Mouse (Mus musculus): ENCODE data around the gene Mettl23.

Mettl23 gene

DNA sequence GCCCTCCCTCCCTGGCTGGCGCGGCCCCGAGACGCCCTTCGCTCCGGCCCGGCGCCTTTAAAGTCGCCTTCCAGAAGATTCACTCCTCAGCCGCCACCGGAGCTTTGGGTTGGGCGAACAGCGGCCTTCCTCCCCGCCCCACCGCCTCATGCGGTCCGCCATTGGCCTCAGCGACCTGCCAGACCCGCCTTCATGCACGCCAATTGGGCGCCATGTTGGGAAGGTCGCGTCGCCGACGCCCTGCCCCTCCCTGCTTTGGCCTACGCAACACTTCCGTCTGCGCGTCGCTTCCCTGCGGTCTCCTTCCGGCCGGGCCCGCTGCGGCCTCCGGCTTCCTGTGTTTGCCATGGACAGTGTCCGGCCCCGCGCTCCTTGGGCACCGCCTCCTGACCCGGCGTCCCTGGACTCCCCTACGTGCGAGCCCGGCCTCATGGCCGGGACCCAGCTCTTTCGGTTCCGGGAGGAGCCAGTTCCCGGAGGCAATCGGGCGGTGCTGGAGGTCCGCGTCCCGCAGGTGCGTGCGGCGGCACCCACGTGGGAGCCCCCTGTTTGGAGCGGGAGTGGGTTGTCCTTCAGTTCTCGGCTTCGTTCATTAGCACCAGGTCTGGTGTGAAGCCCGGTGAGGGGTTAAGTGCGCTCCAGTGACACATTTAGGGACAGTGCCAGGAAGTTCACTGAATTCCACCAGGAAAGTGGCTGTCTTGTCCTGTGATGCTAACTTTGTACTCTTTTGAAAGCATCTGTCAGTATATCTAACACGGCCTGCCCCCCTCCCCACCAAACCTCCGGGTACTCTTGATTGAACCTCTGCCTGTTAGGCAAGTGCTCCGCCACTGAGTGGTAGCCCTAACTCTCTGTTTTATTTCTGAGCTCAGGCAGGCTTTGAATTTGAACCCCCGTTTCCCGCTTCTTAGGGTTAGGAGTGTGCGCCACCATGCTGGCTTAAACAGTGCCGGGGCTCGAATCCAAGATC lies at the start of gene Mettl23, which contains the start of gene Jmjd6:
Mettl23 (plus strand) TSS at position 18 of the 973 bp plus-strand sequence.
Jmjd6 (minus strand) TSS at position 189 of the 973 bp plus-strand sequence.
- DNase-seq = peak; percentile 97 to 99

DNA sequence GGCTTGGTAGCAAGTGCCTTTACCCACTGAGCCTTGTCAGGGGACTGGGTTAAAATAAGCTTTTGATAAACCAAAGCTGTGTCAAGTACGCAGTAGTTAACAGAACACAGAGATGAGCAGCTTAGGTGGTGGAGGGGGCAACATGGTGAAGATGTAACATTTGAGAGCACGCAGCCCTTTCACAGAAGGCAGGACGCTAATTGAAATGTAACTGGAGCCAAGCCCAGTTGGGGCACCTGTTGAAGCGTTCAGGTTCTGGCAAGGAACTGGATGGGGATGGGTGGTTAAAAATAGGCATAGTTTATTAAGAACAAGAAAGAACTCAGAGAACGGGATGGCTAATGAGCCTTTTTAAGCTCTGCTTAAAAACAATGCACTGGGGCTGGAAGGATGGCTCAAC lies 43.7 kb upstream of the Mettl23 start:
- DNase-seq = no peak

GRCm38 (mm10) chr11:116801106-116801505 lies 42.0 kb upstream of the Mettl23 start:
- DNase-seq = peak in 1 of 2 experiments; percentile 40

DNA sequence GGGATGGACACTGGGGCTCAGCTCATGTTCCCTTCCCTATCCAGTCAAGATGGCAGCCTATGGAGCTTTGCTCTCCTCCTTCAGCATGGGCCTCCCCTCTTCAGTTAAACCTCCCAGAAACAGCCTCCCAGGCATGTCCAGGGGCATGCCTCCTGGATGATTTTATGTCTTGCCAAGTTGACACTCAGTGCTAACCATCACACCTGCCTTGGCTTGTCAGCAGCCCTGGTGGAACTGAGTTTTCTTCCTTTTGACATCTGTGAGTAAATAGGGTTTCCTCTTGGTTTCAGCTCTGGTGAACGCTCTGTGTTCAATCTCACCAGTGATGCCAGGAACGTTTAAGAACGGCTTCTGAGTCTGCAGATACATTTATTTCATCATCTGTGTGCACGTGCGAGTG lies 40.4 kb upstream of the Mettl23 start:
- no peak for DNase-seq

DNA sequence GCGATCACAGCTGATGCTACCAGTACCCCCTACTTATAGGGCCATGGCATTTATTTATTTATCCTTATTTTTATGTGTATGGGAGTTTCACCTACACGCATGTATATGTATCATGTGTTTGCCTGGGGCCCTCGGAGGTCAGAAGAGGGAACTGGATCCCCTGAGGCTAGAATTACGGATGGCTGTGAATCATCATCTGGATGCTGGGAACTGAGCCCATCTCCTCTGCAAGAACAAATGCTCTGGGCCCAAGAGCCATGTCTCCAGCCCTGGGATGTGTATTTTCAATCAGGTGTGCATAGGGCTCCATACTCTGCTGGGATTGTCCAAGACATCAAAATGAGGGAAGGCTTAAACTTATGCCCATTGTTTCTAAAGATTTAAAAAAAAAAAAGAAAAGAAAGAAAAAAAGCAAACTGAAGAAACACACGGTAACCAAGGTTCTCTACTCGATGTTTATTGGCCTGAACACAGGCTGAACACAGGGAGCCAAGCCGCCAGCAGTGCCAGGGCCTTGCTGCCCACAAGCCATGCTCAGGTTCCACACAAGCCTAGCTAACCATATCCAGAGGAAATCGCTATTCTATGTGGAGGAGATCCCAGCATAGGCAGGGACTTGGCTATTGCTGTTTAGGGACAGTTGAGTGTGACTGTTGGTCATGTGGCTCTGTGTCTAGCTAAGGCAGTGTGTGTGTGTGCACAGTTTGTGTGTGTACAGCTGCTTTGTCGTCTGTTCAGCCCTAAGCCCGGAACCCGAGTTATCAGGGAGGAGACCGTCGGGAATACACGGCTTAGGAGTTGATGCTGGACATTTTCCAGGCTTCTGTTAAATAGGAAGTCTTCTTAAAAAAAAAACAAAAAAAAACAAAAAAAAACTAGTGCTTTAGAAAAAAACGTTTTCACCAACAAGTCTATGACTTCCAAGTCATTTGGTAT lies 36.7 kb upstream of the Mettl23 start:
- peak in 1 of 2 experiments; percentile 37 for DNase-seq

- DNase-seq = peak in 1 of 2 experiments; percentile 50
Observed at GRCm38 (mm10) chr11:116807116-116807515, 36.0 kb upstream of the Mettl23 start.

DNA sequence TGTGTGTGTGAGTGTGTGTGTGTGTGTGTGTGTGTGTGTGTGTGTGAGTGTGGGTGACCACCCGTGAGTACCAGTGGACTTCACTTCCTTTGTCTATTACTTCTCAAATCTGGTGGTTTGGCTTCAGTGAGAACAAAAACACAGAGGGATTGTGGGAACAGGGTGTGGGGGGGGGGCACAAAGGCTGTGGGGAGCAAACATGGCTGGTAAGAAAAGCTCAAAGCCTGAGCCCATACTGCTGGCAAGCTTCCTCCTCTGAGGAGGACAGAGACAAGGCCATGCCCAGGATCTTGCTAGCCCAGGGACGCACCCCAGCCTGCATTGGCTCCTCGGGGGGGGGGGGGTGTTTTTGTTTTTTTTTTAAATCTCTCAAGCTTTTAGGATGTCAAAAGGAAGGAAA lies 35.6 kb upstream of the Mettl23 start:
- DNase-seq = no peak

- DNase-seq = peak; percentile 90 to 93
Observed at GRCm38 (mm10) chr11:116807938-116808606, 35.0 kb upstream of the Mettl23 start.

DNA sequence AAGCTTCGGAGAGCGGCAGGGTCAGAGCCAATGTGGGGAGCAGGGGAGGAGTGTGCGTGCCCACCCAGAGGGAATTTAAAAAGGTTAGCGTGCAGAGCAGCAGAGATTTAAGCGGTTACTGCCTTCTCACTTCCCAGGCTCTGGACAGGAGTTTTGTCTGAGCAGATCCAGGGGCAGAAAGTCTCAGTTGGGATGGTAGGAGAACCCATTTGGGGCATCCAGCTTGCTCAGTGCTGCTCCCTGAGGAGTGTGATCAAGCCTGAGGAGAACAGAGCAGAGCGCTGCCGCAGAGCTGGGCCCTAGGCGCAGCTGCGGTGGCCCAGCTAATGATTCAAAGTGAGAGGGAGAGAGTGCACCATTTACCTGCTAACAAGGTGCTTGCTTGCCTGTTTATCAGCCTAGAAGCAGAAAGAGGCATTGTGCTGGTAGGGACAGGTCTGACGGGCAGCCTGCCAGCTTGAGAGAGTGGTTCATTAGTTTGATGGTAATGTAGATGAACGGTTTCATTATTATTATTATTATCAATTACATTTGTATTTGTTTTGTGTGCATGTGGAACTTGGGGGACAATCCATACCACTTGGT lies 34.2 kb upstream of the Mettl23 start:
- no peak for DNase-seq

DNA sequence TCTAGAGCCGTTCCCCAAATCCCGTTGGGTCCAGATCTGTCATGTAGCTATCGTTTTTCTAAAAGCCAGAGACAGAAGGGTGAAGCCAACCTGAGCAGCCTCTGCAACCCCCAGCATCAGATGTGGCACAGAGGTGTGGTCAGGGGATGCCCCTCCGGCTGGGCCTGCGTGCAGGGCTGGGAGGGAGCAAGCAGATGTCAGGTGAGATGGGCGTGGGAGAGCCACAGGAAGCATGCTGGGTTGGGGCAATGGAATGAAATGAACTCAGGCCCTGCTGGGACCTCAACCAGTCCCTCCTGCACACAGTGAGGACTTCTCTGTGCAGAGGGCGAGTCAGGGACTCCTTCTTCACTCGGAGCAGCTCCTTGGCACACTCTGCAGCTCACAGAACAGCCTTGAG lies 33.6 kb upstream of the Mettl23 start:
- no peak for DNase-seq

GRCm38 (mm10) chr11:116810528-116810927 lies 32.5 kb upstream of the Mettl23 start:
- no peak for DNase-seq

DNA sequence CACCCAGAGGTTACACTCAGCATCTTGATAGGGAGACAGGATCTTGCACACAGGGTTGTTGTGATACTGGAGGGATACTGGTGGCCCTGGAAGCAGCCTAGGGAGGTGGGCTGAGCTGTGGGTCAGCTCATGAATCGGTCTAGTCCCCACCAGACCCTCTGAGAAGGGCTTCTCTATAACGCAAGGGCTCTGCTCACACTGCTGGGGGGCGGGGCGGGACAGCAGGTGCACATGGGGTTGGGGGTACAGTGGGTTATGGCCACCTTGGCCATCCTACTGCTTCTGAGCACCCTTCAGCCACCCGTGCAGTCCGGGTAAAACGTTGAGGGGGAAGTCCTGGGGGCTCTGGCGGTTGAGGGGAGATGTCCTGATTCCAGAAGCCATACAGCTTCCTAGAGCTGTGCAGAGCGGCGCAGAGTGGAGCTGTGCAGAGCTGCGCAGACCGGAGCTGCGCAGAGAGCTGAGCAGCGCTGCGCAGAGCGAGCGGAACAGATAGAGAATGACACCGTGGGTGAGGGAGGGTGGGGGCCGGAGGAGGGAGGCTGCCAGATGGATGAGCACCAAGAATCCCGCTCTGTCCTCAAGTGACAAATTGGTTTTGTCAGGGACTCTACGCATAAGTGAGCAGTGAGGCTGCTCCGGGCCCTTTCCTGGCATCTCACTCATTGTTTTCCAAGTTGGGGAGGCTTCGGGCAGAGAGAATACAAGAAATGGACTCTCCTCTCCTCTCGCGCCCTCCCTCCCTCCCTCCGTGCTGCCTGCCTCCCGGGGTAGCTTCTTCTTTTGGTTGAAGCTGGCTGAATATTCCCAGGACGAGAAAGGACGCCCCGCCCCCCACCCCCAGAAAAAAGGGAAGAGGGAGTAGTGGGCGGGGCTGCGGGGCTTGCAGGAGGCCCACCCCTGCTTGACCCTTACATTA lies 31.8 kb upstream of the Mettl23 start:
- DNase-seq = peak; percentile 78 to 86

DNA sequence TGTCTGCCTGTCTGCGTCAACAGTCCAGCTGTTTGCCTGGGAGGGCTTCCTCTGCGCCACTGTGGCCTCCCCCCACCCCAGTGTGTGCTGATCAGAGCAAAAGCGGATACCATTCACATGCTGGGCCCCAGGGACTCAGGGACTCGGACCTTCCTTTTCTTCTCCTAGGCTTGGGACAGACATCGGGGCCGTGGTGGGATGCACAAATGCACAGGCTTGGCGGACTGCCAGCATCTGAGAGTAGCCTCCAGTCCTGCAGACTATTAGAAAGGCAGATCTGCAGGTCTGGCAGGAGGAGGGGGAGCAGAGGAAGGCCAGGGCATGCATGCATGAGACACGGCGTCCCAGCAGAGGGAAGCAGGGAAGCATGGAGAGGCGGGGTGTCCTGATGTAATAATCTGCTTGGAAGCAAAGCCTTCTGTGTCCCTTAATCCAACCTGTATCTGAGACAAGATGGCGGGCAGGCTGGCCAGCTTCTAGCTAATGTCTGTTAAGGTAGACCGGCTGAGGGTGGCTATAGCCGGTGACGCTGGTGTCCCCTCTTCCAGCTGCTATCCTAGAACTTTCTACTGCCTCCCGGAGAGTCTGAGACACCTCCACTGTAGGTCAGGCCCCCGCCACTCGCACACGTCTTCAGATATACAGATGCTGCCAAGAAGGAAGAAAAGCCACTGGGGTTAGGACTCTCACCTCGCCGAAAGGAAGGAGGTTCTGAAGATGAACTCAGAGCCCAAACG lies 30.1 kb upstream of the Mettl23 start:
- DNase-seq = peak; percentile 73 to 81

DNA sequence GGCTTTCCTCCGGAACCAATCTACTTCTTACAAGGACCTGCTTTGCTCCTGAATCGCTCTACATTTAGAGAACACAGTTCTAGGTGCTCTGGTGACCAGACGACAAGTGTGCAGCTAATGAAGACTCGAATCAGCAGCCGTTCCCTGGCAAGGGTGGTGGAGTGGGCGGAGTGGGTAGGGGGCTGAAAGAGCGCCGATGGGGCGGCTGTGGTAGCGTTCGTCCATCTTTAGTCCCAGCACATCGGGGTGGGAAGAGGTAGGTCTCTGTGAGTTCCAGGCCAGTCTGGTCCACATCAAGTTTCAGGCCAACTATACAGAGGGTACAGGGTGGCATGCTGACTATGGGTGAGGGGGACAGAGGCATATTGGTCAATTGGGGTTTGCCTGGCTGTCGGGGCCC lies 29.5 kb upstream of the Mettl23 start:
- no peak for DNase-seq

DNA sequence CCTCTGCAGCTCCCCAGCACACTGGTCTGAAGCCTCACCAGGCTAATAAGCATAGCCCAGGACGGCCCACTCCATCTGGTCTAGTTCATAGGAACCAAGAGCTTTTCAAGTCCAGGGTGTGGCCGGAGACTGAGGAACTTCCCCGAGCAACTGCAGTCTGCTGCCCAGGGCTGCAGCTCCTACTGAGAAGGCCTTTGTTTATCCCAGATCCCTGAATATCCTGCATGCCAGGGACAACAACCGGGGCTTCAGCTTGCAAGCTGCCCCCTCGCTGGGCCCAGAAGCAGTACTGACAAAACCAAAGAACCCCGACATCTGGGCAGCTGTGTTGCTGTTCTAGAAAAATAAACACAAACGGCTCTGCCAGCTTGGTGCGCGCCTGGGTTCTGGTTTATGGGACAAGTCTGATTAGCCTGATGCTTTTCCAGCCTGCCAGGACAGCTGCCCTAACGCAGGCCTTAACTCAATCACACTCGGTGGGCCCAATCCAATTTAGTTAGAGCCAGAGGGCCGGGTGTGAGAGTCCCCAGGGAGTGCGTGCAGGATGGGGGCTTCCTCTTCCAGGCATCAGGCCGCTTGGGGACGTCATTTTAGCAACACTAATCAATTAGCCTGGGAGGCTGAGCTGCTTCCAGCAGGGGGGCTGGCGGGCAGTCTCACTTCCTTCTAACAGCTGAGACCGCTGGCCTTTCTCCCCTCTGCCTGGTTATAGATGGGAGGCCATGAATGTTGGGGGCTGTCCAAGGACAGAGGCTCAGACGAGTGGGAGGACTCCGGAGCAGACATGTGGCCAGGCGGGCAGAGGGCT lies 28.8 kb upstream of the Mettl23 start:
- peak; percentile 83 to 88 for DNase-seq

- peak in 1 of 2 experiments; percentile 55 for DNase-seq
Observed at GRCm38 (mm10) chr11:116814884-116815415, 28.1 kb upstream of the Mettl23 start.

GRCm38 (mm10) chr11:116816769-116817168 lies 26.3 kb upstream of the Mettl23 start:
- DNase-seq = peak in 1 of 2 experiments; percentile 52

DNA sequence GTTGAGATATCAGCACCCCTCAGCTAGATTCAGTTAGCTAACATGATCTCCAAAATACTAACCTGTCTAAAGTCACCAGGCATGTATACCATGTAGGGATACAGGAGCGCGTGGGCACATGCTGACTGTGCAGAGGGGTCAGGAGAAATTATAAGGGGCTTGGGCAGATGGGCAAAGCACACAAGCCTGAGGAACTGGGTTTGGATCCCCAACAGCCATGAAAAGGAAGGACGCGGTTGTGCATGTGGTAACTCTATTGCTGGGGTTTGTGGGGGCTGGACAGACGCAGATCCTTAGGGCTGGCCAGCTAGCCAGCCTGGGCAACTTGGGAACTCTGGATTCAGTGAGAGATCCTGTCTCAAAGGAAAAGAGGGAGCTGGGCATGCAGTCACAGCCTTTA lies 25.5 kb upstream of the Mettl23 start:
- no peak for DNase-seq

DNA sequence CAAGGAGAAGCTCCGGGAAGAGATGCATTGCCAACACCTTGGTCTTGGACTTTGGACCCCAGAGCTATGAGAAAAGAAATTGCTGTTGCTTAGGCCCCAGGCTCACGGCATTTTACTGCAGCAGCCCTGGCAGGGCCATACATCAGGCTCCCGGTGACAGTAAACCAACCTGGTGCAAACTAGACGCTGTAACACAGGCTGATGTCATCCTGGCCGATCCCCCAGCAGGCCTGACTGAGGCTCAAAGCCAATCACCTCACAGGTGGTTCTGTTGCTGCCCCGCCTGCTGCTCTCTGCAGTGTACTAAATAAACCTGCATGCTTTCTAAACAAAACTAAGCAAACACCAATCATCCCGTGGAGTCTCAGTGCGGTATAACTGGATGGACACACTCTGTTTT lies 24.4 kb upstream of the Mettl23 start:
- peak in 1 of 2 experiments; percentile 61 for DNase-seq

All from kidney, postnatal 4 days (tissue).